Mouse (Mus musculus) activated CD4-positive, CD25-positive, alpha-beta regulatory T cell, adult 4 months (primary cell): ENCODE measurements at regions not wholly inside any gene's neighbourhood (a gene's known extent, or its start where the extent isn't known, plus 50 kb on each side); places are given as distances from the start of the nearest gene placed in this dataset.

Experiments
- ATAC-seq: one replicate; pipeline ENCODE4 v1.8.0; 2017

- ATAC-seq = no peak
These were observed 379.8 kb downstream of the Kcnj2 start for GRCm38 (mm10) chr11:111445764-111446163.

- no peak for ATAC-seq
These were observed 385.0 kb downstream of the Kcnj2 start for GRCm38 (mm10) chr11:111450811-111451494.

DNA sequence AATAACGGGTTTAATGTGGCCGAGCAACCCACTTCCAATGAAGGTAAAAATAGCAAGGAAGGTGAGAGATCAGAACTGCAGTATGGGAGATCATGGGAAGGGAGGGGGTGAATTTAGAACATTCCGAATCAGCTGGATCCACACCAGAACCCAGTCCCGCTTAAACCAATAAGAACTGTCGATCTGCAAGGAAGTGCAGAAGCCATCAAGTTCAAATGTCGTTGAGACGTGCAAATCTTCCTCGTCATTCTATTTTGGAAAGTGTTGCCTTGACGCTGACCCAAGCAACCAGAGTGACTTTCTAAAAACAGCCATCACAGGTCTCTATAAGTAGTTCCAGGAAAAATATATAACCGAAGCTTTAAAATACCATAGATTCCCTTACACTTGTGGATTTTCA is 394.1 kb downstream of the Kcnj2 start:
- ATAC-seq = no peak

DNA sequence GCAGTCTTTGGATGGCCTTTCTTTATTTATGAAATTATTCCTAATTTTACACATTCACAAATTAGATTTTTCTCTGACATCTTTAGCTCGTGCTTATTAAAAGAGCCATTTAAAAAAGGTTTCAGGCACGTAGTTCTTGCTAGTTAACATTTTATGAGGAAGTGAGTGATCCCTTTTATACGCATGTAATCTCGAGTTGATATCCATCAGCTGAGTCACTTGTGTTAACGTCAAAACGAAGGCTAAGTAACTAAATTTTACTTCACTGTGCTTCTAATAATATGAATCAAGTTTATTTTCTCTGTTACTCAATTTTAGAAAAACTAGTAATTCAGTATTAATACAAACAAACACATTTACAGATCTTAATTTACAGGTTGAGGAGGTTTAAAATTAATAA is 419.0 kb downstream of the Kcnj2 start:
- ATAC-seq = no peak

GRCm38 (mm10) chr11:111512471-111512870 is 446.5 kb downstream of the Kcnj2 start:
- no peak for ATAC-seq

GRCm38 (mm10) chr11:111522716-111523115 is 456.8 kb downstream of the Kcnj2 start:
- ATAC-seq = no peak

DNA sequence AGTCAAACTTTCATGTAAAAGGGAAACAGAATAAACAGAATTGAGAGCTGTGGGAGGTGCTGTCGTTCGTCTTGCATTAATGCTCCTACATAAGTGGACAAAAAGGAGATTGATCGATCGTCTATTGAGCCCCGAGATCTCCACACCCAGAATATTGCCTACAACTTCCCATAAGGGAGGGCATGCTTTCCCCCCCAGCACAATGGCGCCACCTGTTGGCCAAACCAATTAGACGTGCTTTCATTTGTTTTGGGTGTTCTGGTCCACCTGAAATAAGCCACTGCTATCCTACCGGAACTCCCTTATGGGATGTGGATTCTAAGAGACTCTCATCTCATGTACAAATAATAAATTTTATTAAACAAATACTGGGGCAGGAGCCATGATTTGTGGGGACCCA is 457.5 kb downstream of the Kcnj2 start:
- ATAC-seq = no peak

DNA sequence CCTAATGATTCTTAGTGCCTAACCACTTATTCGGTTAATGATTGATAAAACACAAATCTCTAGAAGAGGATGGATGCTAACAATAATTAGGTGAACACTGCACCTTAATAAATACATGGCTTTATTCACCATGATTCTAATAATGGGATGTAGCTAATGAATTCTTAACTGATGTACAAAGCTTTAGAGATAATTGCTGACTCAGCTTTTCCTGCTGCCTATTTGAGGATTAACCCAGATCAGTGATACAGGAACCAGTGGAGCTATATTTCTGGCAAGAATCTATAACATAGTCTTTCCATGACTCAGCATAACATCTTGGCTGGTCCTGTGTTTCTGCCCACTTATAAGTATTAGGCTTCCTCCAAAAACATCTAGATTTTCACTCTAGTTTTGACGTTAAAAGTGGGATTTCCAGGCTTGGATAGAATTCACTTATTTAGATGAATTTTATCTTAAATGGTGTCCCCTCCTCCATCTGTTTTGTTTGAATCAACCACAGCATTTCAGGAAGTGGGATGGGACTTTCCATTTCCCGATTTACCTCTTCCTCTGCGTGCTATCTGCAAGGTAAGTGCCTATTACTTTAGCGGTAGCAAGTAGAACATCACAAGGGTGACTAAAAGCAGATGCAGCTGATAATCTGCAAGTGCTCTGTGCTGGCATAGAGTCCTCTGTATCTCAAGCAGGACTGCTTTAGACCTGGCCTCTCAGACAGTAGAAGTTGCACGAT is 460.2 kb downstream of the Kcnj2 start:
- no peak for ATAC-seq

DNA sequence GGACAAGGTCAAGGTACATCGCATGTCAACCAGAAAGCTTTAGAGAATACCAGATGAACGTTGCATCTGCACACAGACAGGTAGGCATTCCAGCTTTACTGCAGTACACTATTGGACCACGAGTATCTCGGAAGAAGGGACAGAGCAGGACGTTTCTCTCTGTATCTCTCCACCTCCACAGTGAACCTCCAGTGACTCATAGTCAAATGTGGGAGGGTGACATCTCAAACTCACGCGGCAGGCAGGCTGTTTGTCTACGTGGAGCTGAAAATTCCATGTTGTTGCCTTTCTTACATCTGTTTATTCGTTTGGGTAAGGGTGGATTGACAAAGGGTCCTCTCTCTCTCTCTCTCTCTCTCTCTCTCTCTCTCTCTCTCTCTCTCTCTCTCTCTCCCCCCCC is 463.6 kb downstream of the Kcnj2 start:
- no peak for ATAC-seq

GRCm38 (mm10) chr11:111530912-111531311 is 464.9 kb downstream of the Kcnj2 start:
- ATAC-seq = no peak

GRCm38 (mm10) chr11:111532457-111532856 is 466.5 kb downstream of the Kcnj2 start:
- ATAC-seq = no peak

DNA sequence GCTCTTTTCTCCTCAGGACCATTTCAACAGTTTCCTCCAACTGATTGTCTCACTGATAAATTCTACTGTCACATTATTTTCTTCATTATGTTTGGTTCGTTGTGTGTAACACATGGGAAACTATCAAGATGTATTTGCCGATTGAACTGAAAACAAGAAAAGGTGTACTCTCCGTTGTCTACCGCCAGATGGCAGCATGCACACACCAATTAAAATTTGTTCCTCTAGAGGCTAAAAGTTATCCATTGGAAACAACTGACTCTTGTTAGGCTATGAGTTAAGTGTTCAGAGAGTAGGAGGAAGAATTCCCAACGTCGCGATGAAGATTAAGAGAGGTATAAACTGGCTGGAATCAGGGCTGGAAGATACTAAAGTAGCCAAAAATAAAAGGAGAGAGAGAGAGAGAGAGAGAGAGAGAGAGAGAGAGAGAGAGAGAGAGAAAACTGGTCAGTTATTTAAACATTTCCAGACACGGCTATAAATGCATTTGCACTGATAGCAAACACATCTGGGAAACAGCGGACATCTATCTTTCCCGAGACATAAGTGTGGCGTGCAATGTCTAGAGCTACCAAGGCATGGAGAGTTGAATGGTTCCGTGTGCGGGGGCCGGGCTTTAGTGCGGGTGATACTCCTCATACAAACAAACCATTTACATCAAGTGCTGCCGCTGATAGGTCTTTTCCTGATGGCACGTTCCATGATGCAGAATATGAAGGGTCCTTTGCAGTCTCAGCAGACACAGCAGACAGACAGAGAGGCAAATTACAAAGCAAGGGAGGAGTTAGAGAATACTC is 470.3 kb downstream of the Kcnj2 start:
- ATAC-seq = peak; percentile 28

DNA sequence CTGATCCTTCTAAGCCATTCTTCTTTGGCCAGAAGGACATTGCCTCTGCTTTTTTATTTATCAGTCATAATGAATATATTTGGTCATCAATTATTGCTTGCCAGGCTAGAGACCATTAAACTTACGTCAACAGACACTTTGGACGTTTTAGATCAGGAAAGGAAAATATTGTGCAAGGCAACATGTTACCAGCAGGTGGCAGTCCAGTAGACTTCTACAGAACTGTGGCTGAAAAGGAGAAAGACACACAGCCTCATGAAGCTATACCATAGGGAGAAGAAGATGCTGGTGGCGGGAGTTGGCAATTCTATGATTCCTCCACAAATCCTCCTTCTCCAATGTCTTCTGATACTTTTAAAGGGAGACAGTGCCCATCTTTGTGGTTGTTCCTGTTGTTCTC is 471.7 kb downstream of the Kcnj2 start:
- ATAC-seq = no peak

GRCm38 (mm10) chr11:111539960-111540359 is 474.0 kb downstream of the Kcnj2 start:
- ATAC-seq = no peak

DNA sequence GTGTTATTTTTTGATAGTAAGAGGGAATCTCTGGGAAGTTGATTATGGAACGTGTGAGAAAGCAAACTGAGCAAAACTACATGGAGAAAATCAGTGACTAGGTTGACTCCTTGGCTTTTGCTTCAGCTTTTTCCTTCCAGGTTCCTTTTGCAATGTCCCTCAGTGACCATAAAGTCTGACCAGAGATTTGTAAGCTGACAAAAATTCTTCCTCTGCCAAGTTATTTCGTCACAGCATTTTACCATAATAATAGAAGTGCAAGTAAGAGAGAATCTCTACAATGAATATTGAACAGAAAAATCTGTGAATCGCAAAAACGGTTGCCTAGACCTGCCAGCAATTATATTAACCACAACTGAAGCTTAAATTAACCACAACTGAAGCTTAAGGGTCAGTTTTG is 479.3 kb downstream of the Kcnj2 start:
- ATAC-seq = no peak

GRCm38 (mm10) chr11:111555131-111555530 is 489.2 kb downstream of the Kcnj2 start:
- no peak for ATAC-seq

DNA sequence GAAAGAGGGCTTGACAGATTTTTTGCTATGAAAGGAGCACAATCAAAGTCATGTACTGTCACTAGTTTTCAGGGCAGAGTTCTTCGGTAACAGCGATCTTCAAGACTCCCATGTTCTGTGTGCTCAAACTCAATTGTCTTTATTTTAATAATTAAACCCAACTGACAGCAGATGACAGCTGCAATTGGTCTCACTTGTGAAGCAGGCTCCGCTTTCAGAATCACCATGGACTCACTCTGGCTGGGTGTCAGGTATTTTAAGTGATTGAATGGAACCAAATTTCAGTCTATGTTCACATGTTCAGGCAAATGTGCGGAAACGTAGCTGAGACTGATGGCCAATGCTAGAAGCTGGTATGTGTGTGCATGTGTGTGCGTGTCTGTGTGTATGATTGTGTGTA is 489.7 kb downstream of the Kcnj2 start:
- ATAC-seq = no peak

DNA sequence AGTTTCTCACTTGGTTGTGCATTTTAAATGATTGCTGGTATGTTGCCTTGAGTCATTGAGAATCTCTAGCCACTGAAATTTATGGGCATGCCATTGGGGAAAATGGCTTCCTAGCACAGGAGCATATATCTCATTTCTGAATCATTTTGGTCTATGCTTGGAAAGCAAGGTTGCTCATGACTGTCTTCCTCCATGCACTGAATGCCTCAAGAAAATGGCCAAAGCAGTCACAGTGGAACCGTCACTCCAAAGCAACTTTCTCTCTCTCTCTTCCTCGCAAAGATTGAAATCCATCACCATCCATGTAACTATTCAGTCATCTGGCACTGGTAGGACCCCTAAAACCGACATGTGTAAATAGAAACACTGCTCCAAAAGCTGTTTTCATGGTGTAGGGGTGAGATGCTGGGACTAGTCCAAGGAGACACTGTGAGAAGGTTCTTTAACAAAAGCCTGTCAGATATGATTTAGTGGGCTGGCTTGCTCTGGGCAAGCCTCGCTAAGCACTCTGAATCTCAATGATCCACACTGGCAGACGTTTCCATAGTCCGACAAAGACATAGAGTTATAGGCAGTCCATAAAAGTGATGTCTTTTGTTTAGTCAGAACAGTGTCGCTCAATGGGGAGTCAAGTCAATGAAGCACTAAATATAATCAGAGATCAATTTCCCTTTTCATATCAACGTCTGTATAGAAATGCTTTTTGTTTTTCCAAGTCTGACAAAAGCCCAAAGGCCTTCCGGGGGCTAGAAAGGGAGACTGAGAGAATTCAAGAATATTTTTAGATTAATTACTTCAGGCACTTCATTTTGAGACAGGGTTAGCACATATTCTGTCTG is 492.6 kb downstream of the Kcnj2 start:
- ATAC-seq = no peak

GRCm38 (mm10) chr11:111563171-111563570 is 497.2 kb downstream of the Kcnj2 start:
- ATAC-seq = no peak

GRCm38 (mm10) chr11:111568041-111568440 is 502.1 kb downstream of the Kcnj2 start:
- no peak for ATAC-seq

- ATAC-seq = no peak
These were observed 502.9 kb downstream of the Kcnj2 start for GRCm38 (mm10) chr11:111568876-111569275.

- no peak for ATAC-seq
These were observed 511.9 kb downstream of the Kcnj2 start for GRCm38 (mm10) chr11:111577883-111578282.

DNA sequence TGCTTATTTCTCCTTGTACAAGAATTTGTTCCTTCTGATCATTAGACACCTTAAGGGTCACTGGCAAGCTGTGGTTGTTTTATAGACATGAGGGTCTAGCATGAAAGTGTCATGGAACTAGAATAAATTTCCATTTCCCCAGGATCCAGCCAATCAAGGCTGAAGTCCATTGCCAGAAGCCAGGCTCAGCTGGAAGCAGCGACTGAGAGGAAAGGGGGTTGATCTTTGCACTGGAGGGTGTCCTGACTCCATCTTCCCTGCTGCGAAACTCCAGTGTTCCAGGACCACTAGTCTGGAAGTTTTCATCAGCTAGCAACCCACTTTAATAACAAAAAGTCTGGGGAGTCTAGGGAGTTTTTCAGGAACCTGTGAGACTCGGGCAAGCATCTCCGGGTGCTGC is 517.0 kb downstream of the Kcnj2 start:
- ATAC-seq = no peak
